Mouse (Mus musculus) spleen, adult 18-20 months (tissue): ENCODE measurements around the gene Qrsl1.

Experiments used
- DNase-seq, 2 experiments: peaks; one replicate each; pipeline ENCODE4 v3.0.0; 2022; ENCODE audit warnings: mixed read lengths in 2 of 2

The Qrsl1 gene

GRCm38 (mm10) chr10:43856351-43856750 is 45.2 kb downstream of the Qrsl1 start:
- no peak for DNase-seq

GRCm38 (mm10) chr10:43855916-43856315 is 45.6 kb downstream of the Qrsl1 start:
- no peak for DNase-seq

- DNase-seq: no peak
Observed at GRCm38 (mm10) chr10:43851898-43852297, 49.6 kb downstream of the Qrsl1 start.

GRCm38 (mm10) chr10:43849478-43849877 is 52.1 kb downstream of the Qrsl1 start:
- no peak for DNase-seq

- no peak for DNase-seq
Observed at GRCm38 (mm10) chr10:43846141-43846622, 55.4 kb downstream of the Qrsl1 start.

- DNase-seq: no peak
Observed at GRCm38 (mm10) chr10:43845442-43845841, 56.1 kb downstream of the Qrsl1 start.

- DNase-seq: no peak
Observed at GRCm38 (mm10) chr10:43841441-43841840, 60.1 kb downstream of the Qrsl1 start.

GRCm38 (mm10) chr10:43832868-43833267 is 68.7 kb downstream of the Qrsl1 start:
- no peak for DNase-seq

GRCm38 (mm10) chr10:43830251-43831018 is 71.1 kb downstream of the Qrsl1 start:
- peak; percentile 41 to 53 for DNase-seq

- no peak for DNase-seq
Observed at GRCm38 (mm10) chr10:43828686-43829015, 72.9 kb downstream of the Qrsl1 start.

GRCm38 (mm10) chr10:43827958-43828685 is 73.4 kb downstream of the Qrsl1 start:
- DNase-seq: no peak

- peak; percentile 64 to 65 for DNase-seq
Observed at GRCm38 (mm10) chr10:43826773-43827621, 74.5 kb downstream of the Qrsl1 start.

GRCm38 (mm10) chr10:43825696-43826095 is 75.8 kb downstream of the Qrsl1 start:
- DNase-seq: no peak

- no peak for DNase-seq
Observed at GRCm38 (mm10) chr10:43824713-43825112, 76.8 kb downstream of the Qrsl1 start.
